Comparison of ENCODE assay signal across 28 mouse cellular contexts in genomic region chr3:116622641-116623040, GRCm38 (mm10). TPM values are rescaled to one million over a fixed set of nuclear protein-coding genes. Genes with fewer than 3 reads are reported as not detected.
"Had no signal": no experiment of that assay in that cellular context is flagged by ENCODE, and none has a peak within 500 bp of the region (broad histone marks: within the 10 kb centered on the region; RNA-seq: fewer than 3 reads in every experiment).

No protein-coding gene starts in this region.

- H3K27ac ChIP-seq: layer of hippocampus, adult 2 months; limb, embryonic 10.5 days; limb, embryonic 13.5 days; liver, embryonic 12.5 days; liver, embryonic 15.5 days; lung, embryonic 15.5 days; midbrain, embryonic 12.5 days; midbrain, embryonic 15.5 days; neural tube, embryonic 13.5 days; stomach, embryonic 15.5 days had no signal

- H3K4me1 ChIP-seq: limb, embryonic 10.5 days; limb, embryonic 13.5 days; lung, embryonic 15.5 days; midbrain, embryonic 12.5 days; midbrain, embryonic 15.5 days; neural tube, embryonic 13.5 days; stomach, embryonic 15.5 days had no signal

- ATAC-seq: liver, embryonic 12.5 days; midbrain, embryonic 15.5 days had no signal

- H3K9ac ChIP-seq: limb, embryonic 13.5 days; liver, embryonic 12.5 days; liver, embryonic 15.5 days; lung, embryonic 15.5 days; midbrain, embryonic 12.5 days; midbrain, embryonic 15.5 days; neural tube, embryonic 13.5 days; stomach, embryonic 15.5 days had no signal

- H3K27me3 ChIP-seq: limb, embryonic 13.5 days; liver, embryonic 12.5 days; liver, embryonic 15.5 days; lung, embryonic 15.5 days; megakaryocyte, embryonic 14.5 days; midbrain, embryonic 12.5 days; midbrain, embryonic 15.5 days; neural tube, embryonic 13.5 days; stomach, embryonic 15.5 days had no signal

- H3K4me2 ChIP-seq: limb, embryonic 13.5 days; liver, embryonic 12.5 days; liver, embryonic 15.5 days; lung, embryonic 15.5 days; midbrain, embryonic 12.5 days; midbrain, embryonic 15.5 days; neural tube, embryonic 13.5 days; stomach, embryonic 15.5 days had no signal

- H3K9me3 ChIP-seq: limb, embryonic 10.5 days; limb, embryonic 13.5 days; liver, embryonic 12.5 days; liver, embryonic 15.5 days; lung, embryonic 15.5 days; megakaryocyte, embryonic 14.5 days; midbrain, embryonic 12.5 days; midbrain, embryonic 15.5 days; neural tube, embryonic 13.5 days; stomach, embryonic 15.5 days had no signal

- DNase-seq: kidney, adult 9 months; kidney, postnatal 14 days; layer of hippocampus, adult 9-11 months; liver; lung, adult 18-20 months; lung, postnatal 10 days; lung, postnatal 36 days; retina, postnatal 1 day; right cerebral cortex, postnatal 25 days; spleen, adult 18-20 months; thymus, postnatal 25 days had no signal

- H3K4me3 ChIP-seq: layer of hippocampus, adult 2 months; limb, embryonic 10.5 days; limb, embryonic 13.5 days; liver, embryonic 12.5 days; liver, embryonic 15.5 days; lung, embryonic 15.5 days; megakaryocyte, embryonic 14.5 days; midbrain, embryonic 12.5 days; midbrain, embryonic 15.5 days; neural tube, embryonic 13.5 days; stomach, embryonic 15.5 days had no signal

RNA-seq across cellular contexts. Expression of gene Gm43191, which starts 58.4 kb away (rescaled TPM):
- total RNA-seq: layer of hippocampus, adult 2 months; layer of hippocampus, postnatal 25 days; left cerebral cortex, postnatal 25 days; neutrophil, adult 5-6 weeks had no signal
- polyA plus RNA-seq: large intestine, adult 2 months; limb, embryonic 10.5 days; limb, embryonic 13.5 days; liver, embryonic 12.5 days; liver, embryonic 15.5 days; lung, embryonic 15.5 days; midbrain, embryonic 12.5 days; midbrain, embryonic 15.5 days; neural tube, embryonic 13.5 days; stomach, embryonic 15.5 days; thymus, postnatal 0 days had no signal

RNA-seq across cellular contexts. Expression of gene Lrrc39, which starts 59.9 kb away (rescaled TPM):
- total RNA-seq: left cerebral cortex, adult 18-20 months had no signal
